Mouse (Mus musculus) macrophage (primary cell): Measurements from ENCODE around the gene Orm2. TPM values are rescaled to one million over a fixed set of nuclear protein-coding genes. Genes with fewer than 3 reads are reported as not detected.
A peak's percentile ranks its signal among the peaks of the same experiment; 100 is the strongest.

Experiments used
- H3K27ac ChIP-seq: fragments of 350-480 bp; formaldehyde crosslinking; 2 replicates; pipeline ENCODE4 v1.9.0; 2021
- H3K36me3 ChIP-seq: fragments of 350-480 bp; formaldehyde crosslinking; 2 replicates; pipeline ENCODE4 v1.9.0; 2021; ENCODE audit errors: inconsistent target
- H3K4me3 ChIP-seq: fragments of 350-480 bp; formaldehyde crosslinking; 2 replicates; pipeline ENCODE4 v1.9.0; 2021; ENCODE audit errors: inconsistent target
- H3K79me2 ChIP-seq: fragments of 350-480 bp; formaldehyde crosslinking; 2 replicates; pipeline ENCODE4 v1.9.0; 2021; ENCODE audit errors: inconsistent target
- WGBS: methylation state at CpG from one replicate; pipeline ENCODE4 v1.1.7; 2026; ENCODE audit warnings: inconsistent platforms; ENCODE audit not compliant: missing documents; 5-methylcytosine and 5-hydroxymethylcytosine counted together
- polyA plus RNA-seq: library from polyadenylated mRNA; stranded (reverse); fragments of 250-400 nt; gene quantifications from 3 replicates; pipeline ENCODE4 v1.2.4, GENCODE M21; 2018; ENCODE audit warnings: inconsistent platforms

Orm2 gene
- polyA plus RNA-seq, 1 experiment from 2014 or later, result not detected

DNA sequence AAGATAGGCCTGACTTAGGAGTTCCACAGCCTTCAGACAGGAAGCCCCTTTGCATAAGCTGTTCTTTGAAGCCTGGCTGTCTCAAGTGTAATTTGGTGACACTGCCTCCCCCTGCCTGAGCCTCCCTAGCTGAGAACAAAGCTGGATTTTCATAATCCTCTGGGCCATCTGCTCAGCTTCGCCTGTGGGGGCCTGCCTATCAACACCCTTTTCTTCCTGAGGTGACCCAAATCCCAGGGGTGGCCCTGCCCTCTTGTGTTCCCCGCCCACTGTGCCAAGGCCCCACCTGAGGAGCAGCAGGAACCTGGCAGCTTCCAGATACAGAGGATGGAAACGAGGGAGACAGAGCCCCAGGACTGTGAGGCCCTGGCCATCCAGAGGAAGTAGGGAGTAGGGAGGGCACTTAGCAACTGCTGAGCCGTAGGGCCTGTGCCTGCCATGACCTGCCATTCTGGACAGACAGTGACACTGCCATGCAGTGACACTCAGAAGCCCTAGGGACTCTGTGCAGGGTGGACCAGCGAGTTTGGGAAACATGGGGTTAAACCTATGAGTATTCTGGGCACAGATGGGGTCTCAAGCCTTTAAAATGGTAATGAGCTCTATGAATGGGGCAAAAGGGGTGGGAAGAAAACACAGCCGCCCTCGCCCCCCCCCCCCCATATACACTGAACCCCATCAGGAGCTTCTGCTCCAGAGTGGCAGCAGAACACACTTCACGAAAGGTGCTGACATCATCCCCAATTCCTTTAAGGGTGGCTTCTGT lies 27.1 kb downstream of the Orm2 start:
- H3K36me3 ChIP-seq, result peaks cover 39% of the 10 kb centered on the region
- peak overlapping the region; percentile 71 for H3K27ac ChIP-seq
- WGBS, result 43% methylated on average over 8 of the region's 8 CpGs
- H3K79me2 ChIP-seq, result peaks cover 87% of the 10 kb centered on the region
- H3K4me3 ChIP-seq, result no peak overlapping the region

DNA sequence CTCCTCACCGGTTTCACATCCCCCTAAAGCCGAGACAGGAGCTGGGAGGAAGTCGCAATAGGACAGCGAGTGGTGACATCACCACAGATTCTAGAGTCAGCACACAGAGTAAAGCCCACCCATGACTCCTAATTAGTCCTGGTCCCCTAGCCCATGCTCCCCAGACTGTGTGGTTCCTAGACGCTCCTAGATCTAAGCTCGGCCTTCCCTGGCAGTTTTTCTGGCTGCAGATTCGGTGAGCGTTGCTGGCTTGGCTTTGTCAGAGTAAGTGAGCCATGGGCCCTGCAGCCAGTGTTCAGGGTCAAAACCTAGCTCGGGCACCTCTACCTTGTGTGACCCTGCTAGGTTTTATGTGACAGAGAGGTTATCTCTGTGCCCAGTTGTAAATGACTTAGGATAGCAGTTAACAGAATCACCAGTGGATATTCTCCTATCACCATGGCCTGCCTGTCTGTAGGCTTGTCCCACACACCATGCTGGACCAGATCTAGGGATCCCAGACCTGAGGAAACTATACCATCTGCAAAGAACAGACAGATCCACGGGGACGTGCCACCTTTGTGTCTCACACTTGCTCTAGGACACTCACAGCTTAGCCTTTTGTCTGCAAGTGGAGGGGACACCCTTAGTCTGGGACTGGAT lies 27.8 kb downstream of the Orm2 start:
- WGBS, result 56% methylated on average over 11 of the region's 11 CpGs
- Histone ChIP-seq H3K4me3 (no peak overlapping the region), H3K27ac (peak overlapping the region; percentile 71), H3K79me2 (peaks cover 92% of the 10 kb centered on the region), H3K36me3 (peaks cover 40% of the 10 kb centered on the region)

DNA sequence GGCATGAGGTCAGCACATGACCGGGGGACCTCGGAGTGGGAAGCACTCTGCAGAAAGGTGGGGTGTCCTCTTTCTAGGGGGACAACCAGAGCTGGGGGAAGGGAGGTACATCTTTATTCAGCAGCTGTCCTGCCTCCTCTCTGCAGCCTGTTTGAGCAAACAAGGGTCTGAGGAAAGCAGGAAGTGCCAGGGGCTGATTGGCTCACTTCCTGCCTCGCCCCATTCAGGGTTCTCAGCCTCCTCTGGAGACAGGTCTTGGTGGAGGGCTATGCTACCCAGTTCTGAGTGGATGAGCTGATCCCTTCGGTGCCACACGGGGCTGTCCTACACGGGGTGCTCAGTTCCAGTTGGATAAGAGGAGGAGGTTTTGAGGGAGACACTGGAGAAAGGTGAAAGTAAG lies 29.1 kb downstream of the Orm2 start:
- H3K4me3 ChIP-seq, result no peak overlapping the region
- H3K36me3 ChIP-seq, result peaks cover 50% of the 10 kb centered on the region
- H3K79me2 ChIP-seq, result peaks cover 97% of the 10 kb centered on the region
- H3K27ac ChIP-seq, result peak overlapping the region; percentile 71
- WGBS, result 12% methylated on average over 6 of the region's 6 CpGs

DNA sequence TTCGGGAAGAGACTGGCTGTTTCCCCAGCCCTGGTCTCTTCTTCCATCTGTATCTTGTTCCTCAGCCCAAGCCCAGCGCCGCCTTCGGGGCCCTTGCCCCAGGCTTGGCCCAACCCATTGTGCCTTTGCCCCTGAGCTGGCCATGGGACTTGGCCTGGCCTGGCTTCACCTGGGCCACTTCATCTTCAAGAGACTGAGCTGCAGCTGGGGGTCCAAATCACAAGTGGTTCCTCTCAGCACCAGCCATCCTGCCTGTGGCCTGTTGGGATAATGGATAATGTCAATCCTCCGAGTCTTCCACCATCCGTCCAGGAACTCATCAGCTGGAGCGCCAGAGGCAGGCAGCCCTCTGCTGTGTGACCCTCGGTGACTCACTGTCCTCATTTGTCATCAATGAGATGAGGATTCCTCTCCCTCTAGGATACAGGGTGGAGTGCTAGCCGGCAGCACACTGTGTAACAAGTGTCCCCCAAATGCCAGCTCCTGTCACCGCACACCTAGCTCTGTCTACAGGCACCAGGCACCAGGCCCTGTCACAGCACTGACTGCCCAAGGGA lies 35.8 kb downstream of the Orm2 start:
- 88% methylated on average over 10 of the region's 10 CpGs for WGBS
- peaks cover 83% of the 10 kb centered on the region for H3K79me2 ChIP-seq
- H3K36me3 ChIP-seq, result peaks cover 43% of the 10 kb centered on the region
- no peak overlapping the region for H3K4me3 ChIP-seq
- H3K27ac ChIP-seq, result peak overlapping the region; percentile 98

- WGBS, result 5% methylated on average over 11 of the region's 11 CpGs
- Histone ChIP-seq H3K36me3 (peaks cover 34% of the 10 kb centered on the region), H3K4me3 (peak overlapping the region; percentile 81), H3K27ac (peak overlapping the region; percentile 98), H3K79me2 (peaks cover 73% of the 10 kb centered on the region)
Observed at GRCm38 (mm10) chr4:63398854-63399609, 36.8 kb downstream of the Orm2 start.

DNA sequence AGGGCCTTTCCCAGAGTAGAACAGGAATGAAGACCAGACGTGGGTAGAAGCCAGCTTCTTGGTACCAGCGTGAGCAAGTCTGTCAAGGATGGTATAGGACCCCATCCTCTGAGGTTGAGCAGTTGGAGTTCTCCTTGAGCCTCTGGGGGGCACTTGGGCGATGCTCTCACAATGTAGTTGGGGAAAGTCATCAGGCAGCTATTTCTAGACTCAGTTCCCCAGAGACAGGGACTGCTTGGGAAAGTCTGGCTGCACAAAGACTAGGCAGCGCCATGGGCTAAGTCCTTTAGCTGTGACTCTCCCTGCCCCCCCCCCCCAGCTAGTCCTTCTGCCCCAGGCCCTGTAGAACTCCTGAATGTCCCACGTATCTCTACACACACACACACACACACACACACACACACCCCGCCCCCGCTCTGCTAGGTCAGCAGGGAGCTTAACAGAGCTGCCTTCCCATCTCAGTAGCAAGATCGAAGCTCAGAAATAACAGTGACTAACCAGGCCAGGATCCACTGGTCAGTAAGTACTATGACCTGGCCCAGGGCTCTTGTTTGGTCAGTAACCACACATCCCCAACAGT lies 37.5 kb downstream of the Orm2 start:
- Histone ChIP-seq H3K27ac (peak overlapping the region; percentile 98), H3K36me3 (peaks cover 28% of the 10 kb centered on the region), H3K79me2 (peaks cover 66% of the 10 kb centered on the region), H3K4me3 (peak overlapping the region; percentile 81)
- WGBS, result 17% methylated on average over 5 of the region's 8 CpGs

- WGBS, result 15% methylated on average over 17 of the region's 18 CpGs
- Histone ChIP-seq H3K27ac (peak overlapping the region; percentile 98), H3K36me3 (peaks cover 19% of the 10 kb centered on the region), H3K79me2 (peaks cover 56% of the 10 kb centered on the region), H3K4me3 (peak overlapping the region; percentile 81)
Observed at GRCm38 (mm10) chr4:63400541-63401306, 38.5 kb downstream of the Orm2 start.

DNA sequence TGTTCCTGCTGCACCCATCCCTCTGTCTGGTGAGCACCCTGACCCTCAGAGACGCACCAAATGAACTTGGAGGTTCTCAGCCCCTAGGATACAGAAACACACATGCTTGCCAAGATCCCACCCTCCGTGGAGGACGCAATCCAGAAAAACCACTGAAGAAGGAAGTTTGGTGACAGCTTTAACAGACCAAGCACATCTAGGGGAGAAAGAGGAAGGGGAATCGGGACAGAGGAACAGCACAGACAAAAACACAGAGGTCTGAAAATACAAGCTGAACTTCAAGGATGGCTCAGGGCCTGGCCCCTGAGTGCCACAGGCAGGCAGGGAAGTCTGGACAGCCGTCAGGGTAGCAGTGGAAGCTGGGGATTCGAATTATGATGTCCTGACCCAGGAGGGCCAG lies 39.4 kb downstream of the Orm2 start:
- 2% methylated on average over 6 of the region's 6 CpGs for WGBS
- Histone ChIP-seq H3K79me2 (peaks cover 47% of the 10 kb centered on the region), H3K4me3 (peak overlapping the region; percentile 81), H3K36me3 (peaks cover 10% of the 10 kb centered on the region; the same call in 1 of the 2 replicates), H3K27ac (peak overlapping the region; percentile 98)

DNA sequence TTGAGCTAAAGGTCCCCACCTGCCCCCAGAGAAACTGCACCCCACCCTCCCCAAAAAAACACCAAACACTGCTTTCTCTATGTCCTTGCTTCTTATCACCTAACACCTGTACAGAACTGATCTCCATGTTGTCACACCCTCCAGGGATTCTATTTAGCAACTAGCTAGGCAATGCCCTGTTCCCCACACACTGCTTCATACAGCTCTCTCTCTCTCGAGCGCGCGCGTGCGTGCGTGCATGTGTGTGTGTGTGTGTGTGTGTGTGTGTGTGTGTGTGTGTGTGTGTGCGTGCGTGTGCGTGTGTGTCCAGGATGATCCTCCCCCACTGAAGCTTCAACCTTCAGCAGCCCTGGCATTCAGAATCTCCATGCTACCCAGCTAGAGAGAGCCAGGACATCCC lies 39.8 kb downstream of the Orm2 start:
- peak overlapping the region; percentile 98 for H3K27ac ChIP-seq

GRCm38 (mm10) chr4:63402558-63402957 lies 40.3 kb downstream of the Orm2 start:
- Histone ChIP-seq H3K27ac (peak overlapping the region; percentile 98), H3K36me3 (peaks cover 3% of the 10 kb centered on the region; the same call in 1 of the 2 replicates), H3K4me3 (peak overlapping the region; percentile 81), H3K79me2 (peaks cover 38% of the 10 kb centered on the region)
- 0% methylated on average over 6 of the region's 6 CpGs for WGBS

More for the DNA sequence above, 39.8 kb downstream of the Orm2 start:
- WGBS, result no CpG with 5 or more reads among the region's 10 CpGs
- Histone ChIP-seq H3K4me3 (peak overlapping the region; percentile 81), H3K79me2 (peaks cover 43% of the 10 kb centered on the region), H3K36me3 (peaks cover 7% of the 10 kb centered on the region; the same call in 1 of the 2 replicates)

GRCm38 (mm10) chr4:63403040-63403959 lies 41.1 kb downstream of the Orm2 start, which contains the start of gene Akna:
TSS of gene Akna (minus strand) at chr4:63403354.
- 3% methylated on average over 17 of the region's 17 CpGs for WGBS
- Histone ChIP-seq H3K79me2 (peaks cover 38% of the 10 kb centered on the region), H3K4me3 (peak within 1 kb of the TSS; percentile 81), H3K27ac (peak within 1 kb of the TSS; percentile 98), H3K36me3 (no peaks in the 10 kb centered on the region)

GRCm38 (mm10) chr4:63404205-63404604 lies 42.0 kb downstream of the Orm2 start:
- WGBS, result 34% methylated on average over 7 of the region's 7 CpGs
- H3K36me3 ChIP-seq, result no peaks in the 10 kb centered on the region
- H3K27ac ChIP-seq, result peak overlapping the region; percentile 98
- peaks cover 34% of the 10 kb centered on the region for H3K79me2 ChIP-seq
- H3K4me3 ChIP-seq, result no peak overlapping the region

DNA sequence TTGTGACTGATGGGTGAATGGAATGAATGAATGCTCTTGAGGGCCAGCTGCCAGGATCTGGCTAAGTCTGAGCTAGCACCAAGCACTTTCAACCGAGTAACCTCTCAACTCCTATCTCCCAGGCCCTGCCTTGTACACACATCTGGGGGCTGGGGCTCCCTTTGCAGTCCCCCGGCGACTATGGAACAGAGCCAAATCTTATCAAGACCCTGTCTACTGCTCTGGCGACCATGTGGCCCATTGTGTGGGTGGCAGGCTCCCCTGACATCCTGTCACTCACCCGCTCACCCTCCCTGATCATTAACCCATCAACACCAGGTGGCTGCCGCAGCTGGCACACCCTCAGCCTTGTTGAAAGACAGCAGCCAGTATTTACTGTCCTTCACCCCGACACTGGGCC lies 42.8 kb downstream of the Orm2 start:
- H3K79me2 ChIP-seq, result peaks cover 32% of the 10 kb centered on the region
- no peak overlapping the region for H3K4me3 ChIP-seq
- WGBS, result 65% methylated on average over 7 of the region's 7 CpGs
- H3K36me3 ChIP-seq, result no peaks in the 10 kb centered on the region
- H3K27ac ChIP-seq, result 0 out of 2 replicates have a peak overlapping the region, but pooled peaks have one; percentile 98
